In the genomic region with DNA sequence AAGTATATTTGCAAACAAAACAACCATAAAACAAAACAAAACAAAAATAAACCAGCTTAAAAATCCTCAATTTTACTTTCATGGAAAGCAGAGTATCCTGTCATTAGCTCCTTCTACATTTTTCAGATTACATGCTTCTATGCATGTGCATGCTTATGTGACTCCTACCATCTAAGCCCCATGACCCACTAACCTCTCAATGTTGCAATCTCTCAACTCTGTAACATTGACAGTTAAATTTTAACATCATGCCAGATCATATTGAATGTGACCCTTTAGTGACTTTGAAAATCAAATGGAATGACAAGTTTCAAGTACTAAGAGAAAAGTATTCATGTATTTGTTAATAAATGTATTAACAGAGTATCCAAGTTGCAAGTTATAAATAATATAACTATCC, we compare ENCODE assay signal across 16 mouse cellular contexts.
"Had no signal": no experiment of that assay in that cellular context is flagged by ENCODE, and none has a peak within 500 bp of the region (broad histone marks: within the 10 kb centered on the region; RNA-seq: fewer than 3 reads in every experiment).

No protein-coding gene starts in this region.

- H3K9ac ChIP-seq: neural tube, embryonic 13.5 days; neural tube, embryonic 15.5 days; stomach, embryonic 15.5 days had no signal

- H3K4me3 ChIP-seq: neural tube, embryonic 13.5 days; neural tube, embryonic 15.5 days; stomach, embryonic 15.5 days had no signal

- H3K36me3 ChIP-seq: neural tube, embryonic 13.5 days; neural tube, embryonic 15.5 days; stomach, embryonic 15.5 days had no signal

- H3K27me3 ChIP-seq: neural tube, embryonic 13.5 days; neural tube, embryonic 15.5 days; stomach, embryonic 15.5 days had no signal

- H3K27ac ChIP-seq: neural tube, embryonic 13.5 days; neural tube, embryonic 15.5 days; stomach, embryonic 15.5 days; stomach, postnatal 0 days had no signal

- H3K4me2 ChIP-seq: neural tube, embryonic 13.5 days; neural tube, embryonic 15.5 days; stomach, embryonic 15.5 days had no signal

- DNase-seq: retina, postnatal 1 day; right cerebral cortex, adult 18-20 months; right cerebral cortex, postnatal 14 days; right cerebral cortex, postnatal 25 days; right cerebral cortex, postnatal 4 days; spleen, adult 18-20 months; thymus, adult 18-20 months; thymus, adult 2 months; thymus, postnatal 14 days; thymus, postnatal 25 days; thymus, postnatal 36 days; thymus, postnatal 4 days had no signal

- H3K4me1 ChIP-seq: neural tube, embryonic 13.5 days; neural tube, embryonic 15.5 days; stomach, embryonic 15.5 days had no signal

- H3K9me3 ChIP-seq: neural tube, embryonic 13.5 days; neural tube, embryonic 15.5 days; stomach, embryonic 15.5 days had no signal
